Mouse (Mus musculus): ENCODE measurements around the gene Pgpep1.

The Pgpep1 gene

DNA sequence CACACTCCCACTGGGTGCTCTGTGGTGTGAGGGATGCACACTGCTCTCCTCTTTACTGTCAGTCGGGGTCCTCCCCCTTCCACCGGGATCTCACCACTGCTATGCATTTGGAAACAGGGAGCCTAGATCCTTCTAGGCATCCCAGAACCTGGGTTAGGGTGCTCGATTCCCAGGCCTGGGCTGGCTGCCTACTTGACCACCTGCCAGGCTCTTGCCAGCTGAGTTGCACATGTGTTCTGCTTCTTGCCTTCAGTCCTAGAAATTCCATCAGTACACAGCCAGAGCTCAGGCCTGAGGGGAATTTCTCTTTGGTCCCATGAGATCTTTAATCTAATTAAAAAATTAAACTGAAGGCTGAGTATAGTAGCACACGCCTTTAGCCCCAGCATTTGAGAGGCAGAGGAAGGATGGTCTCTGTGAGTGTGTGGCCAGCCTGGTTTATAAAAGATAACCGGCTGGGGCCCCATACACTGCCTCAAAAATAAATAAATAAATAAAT lies 29.8 kb upstream of the Pgpep1 start:
- DNase-seq (ENCODE audit: low read depth): no peak

- DNase-seq (ENCODE audit: low read depth): no peak
These were observed 27.9 kb upstream of the Pgpep1 start for GRCm38 (mm10) chr8:70688136-70688535.

DNA sequence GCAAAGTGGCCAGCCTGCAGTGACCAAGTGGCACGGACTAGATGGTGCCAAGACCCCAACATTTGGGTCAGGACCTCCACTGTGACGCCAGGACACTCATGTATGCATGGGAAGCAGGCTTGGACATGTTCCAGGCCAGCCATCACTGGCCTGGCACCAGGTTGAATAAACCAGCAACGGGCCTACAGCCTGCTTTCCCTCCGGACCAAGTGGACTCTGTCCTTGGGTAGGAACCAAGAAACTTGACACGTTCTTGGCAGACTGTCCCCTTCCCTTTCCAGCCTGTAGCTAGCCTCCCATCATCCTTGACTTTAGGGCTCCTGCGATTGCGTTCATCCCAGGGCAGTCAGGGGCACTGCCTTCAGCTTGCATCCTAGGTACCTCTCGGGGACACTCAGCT lies 27.4 kb upstream of the Pgpep1 start:
- no peak for DNase-seq (ENCODE audit: low read depth)

GRCm38 (mm10) chr8:70684291-70684690 lies 24.1 kb upstream of the Pgpep1 start:
- no peak for DNase-seq (ENCODE audit: low read depth)

DNA sequence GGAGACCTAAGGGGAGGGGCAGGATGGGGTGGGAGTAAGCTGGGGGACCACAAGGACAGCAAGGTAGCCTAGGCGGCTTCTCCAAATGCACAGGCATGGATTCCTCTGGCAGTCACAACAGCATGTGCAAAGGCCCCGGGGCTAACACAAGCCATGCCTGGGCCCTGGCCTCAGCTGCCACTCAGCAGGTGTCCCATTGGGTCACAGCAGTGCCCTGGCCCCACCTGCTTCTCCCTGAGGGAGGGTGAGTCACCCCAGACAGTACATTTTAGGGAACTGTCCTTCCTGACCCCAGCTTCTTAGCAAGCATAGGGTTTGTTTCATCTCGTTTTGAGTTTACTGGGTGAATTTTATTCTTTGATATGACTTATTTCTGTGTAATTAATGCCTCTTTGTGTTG lies 22.5 kb upstream of the Pgpep1 start:
- no peak for DNase-seq (ENCODE audit: low read depth)

DNA sequence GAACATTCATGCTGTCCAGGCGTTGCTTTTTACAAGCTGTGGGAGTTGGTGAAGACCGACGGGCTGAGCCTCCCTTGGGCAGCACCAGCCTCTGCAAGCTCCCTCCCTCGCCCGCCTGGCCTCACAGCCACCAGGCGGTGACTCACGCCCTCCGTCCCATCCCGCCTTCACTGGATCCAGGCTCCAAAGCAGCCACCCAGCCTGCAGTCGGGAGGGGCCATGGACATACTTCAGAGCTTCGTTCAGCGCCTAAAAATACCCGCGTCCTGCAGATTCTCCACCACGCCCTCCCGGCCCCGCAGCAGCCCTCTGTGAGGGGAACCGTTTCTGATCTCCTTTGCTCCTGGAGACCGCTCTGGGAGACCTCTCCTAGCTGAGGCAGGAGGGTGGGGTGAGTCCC lies 22.0 kb upstream of the Pgpep1 start:
- no peak for DNase-seq (ENCODE audit: low read depth)

DNA sequence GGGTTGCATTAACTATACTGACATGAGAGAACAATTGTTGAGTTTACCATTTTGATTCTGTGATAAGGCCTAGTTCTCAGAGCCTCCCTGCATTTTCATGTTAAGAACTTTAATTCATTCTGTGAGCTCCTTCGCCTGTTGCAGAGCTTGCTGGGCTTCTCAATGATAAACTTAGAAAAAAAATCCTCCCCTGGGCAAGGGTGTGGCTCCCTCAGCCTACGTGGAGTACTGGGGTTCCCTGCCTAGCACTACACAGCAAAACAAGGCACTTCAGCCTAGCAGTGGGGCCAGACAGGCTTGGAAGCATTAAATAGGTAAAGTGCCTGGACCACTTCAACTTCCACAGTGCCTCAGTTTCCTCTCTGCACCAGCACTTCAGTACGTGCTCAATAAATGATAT lies 21.2 kb upstream of the Pgpep1 start:
- DNase-seq (ENCODE audit: low read depth): no peak

DNA sequence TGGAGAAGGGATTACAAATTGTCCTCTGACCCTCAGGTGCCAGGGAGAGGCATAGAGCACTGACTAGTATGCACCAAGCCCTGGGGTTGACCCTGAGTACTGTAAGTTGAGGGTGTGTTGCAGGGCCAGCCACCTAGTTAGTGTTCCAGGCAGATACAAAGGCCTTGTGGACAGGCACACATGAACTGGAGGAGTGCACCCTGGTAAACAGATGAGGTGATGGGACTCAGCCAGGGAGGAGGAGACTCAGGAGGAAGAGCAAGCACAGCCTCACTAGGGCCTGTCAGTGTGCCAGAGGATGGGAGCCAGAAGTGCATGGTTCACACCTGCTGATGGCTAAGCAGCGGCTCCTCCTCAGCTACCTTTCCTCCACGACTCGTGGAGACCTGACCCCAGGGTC lies 19.9 kb upstream of the Pgpep1 start:
- no peak for DNase-seq (ENCODE audit: low read depth)

GRCm38 (mm10) chr8:70679404-70679803 lies 19.2 kb upstream of the Pgpep1 start:
- no peak for DNase-seq (ENCODE audit: low read depth)

GRCm38 (mm10) chr8:70678679-70679078 lies 18.5 kb upstream of the Pgpep1 start:
- no peak for DNase-seq (ENCODE audit: low read depth)

DNA sequence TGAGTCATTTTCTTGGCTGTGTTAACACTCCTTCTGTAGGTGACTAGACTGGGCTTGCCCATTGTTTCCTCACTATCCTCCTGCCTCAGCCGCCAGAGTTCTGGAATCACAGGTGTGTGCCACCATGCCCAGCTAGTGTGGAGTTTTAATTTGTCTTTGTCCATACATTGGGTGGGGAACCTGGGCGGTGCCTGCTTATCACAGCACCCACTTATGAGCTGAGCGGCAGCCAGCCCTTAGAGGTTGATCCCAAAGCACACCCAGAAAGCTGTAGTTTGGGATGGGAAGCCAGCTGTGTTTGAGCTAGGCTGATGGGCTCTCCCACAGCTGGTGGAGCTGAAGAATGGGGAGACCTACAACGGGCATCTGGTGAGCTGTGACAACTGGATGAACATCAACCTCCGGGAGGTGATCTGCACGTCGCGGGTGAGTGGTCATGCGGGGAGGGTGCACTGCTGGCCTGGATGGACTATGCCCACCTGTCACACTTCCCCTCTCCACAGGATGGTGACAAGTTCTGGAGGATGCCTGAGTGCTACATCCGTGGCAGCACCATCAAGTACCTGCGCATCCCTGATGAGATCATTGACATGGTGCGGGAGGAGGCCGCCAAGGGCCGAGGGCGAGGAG lies 17.4 kb upstream of the Pgpep1 start:
- DNase-seq (ENCODE audit: low read depth): no peak

DNA sequence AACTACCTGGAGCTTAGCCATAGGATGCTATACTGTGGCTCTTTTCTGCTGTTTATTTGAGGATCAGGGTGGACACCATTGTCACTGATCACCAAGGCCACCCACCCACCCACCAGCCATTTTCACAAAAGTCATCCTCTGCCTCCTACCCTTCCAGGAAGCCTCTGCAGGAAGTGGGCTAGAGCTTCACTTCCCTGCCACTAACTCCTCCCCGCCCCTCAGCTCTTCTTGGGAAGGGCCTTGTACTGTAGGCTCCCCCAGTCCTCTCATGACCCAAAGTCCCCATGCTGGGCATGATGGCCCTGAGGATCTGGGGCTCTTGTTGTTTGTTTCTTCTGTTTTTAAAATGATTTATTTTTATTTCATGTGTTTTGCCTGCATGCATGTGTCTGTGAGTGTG lies 15.1 kb upstream of the Pgpep1 start:
- DNase-seq (ENCODE audit: low read depth): no peak

DNA sequence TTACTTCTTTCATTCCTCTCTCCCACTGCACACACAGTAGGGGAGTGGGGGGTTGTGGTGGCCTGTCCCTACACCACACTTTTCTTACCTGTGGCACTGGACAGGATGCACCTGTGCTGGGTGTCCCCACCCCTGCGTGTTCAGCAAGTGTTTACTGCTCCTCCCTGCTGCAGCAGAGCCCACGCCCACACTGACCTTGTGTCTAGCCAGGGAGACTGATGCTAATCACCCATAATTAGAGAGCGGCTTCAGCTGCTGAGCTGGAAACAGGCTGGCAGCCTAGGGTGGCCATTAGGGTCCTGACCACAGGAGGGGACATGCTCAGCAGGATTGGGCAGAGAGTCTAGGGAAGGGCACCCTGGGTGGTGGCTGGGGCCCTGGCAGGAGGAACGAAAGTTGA lies 14.5 kb upstream of the Pgpep1 start:
- DNase-seq (ENCODE audit: low read depth): no peak

- no peak for DNase-seq (ENCODE audit: low read depth)
These were observed 13.9 kb upstream of the Pgpep1 start for GRCm38 (mm10) chr8:70674109-70674508.

DNA sequence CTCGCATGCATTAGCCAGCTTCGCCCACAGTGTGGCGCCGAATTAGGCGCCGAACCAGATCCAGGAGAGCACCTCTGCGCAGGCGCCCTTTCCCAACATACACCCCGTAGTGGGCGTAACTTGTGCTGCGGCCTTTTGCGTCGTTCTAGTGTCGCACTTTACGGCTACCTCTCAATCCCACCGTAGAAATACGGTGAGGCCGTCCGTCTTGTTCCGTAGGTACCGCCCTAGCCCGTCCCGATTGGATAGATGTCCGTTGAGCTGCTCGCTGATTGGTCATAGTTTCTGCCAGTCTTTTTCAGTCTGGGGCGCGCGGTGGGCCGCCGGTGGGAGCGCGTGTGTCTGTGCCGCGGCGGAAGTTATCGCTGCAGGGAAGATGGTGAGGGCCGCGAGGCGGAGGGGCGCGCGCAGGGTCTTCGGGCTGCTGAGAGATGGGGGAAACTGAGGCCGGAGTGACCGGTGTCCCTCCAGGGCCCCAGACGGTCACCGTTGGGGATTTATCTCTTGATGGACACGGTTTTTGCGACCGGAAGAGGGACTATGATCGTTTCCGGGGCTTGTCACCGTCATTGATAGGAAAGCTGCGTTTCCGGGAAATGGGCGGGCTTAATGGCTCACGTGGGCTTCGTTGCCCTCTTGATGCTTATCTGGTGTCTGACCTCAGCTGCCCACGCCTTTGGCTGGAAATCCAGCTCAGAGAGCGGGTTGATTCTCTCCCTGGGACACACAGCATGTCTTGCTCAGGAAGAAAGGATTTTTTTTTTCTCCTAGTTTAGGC lies 13.1 kb upstream of the Pgpep1 start, which contains the start of gene Lsm4:
TSS of gene Lsm4 (plus strand) at position 170 of the 778 bp plus-strand sequence.
- peak; percentile 98 for DNase-seq (ENCODE audit: low read depth)

GRCm38 (mm10) chr8:70672325-70673078 lies 12.3 kb upstream of the Pgpep1 start:
- no peak for DNase-seq (ENCODE audit: low read depth)

- DNase-seq (ENCODE audit: low read depth): no peak
These were observed 11.6 kb upstream of the Pgpep1 start for GRCm38 (mm10) chr8:70671615-70672324.

GRCm38 (mm10) chr8:70667071-70667470 lies 6.9 kb upstream of the Pgpep1 start:
- DNase-seq (ENCODE audit: low read depth): no peak

DNA sequence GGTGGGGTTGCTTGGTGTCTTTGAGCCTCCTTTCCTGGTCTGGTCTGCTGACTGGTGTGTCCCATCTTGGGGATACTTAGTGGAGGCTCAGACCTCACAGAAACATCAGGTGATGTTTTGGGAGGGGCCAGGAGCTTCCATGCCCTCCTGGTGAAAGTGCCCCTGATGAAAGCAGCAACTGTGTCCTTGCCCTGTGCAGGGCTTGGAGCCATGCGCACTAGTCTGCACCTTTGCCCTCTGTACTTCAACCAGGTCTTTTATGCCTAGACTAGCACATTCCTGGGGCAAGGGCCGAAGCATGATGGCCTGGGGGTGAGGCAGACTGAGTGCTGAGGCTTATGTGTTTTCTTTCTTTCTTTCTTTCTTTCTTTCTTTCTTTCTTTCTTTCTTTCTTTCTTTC lies 5.4 kb upstream of the Pgpep1 start:
- DNase-seq (ENCODE audit: low read depth): no peak

GRCm38 (mm10) chr8:70664631-70665030 lies 4.4 kb upstream of the Pgpep1 start:
- DNase-seq (ENCODE audit: low read depth): no peak

GRCm38 (mm10) chr8:70663691-70664090 lies 3.5 kb upstream of the Pgpep1 start:
- DNase-seq (ENCODE audit: low read depth): no peak

GRCm38 (mm10) chr8:70659604-70660272 lies 450 bp downstream of the Pgpep1 start:
- peak; percentile 74 for DNase-seq (ENCODE audit: low read depth)
